Mouse (Mus musculus) G1E-ER4 (cell line): ENCODE data around the gene Cdca5. TPM values are rescaled to one million over a fixed set of nuclear protein-coding genes. Genes with fewer than 3 reads are reported as not detected.

Experiments used
- GATA1 ChIP-seq: IDR thresholded peaks from one replicate; pipeline ENCODE4 v1.8.0; 2012; ENCODE audit warnings: low read length, inconsistent platforms
- polyA plus RNA-seq: library from polyadenylated mRNA; stranded (reverse); fragments of >175 nt; gene quantifications from 2 replicates; pipeline ENCODE4 v1.2.3, GENCODE M21; 2012

Cdca5 gene
- polyA plus RNA-seq, 1 experiment: 17.8 TPM

- no peak for TF ChIP-seq GATA1
These were observed 27.3 kb upstream of the Cdca5 start, which contains the start of the genes Mrpl49 and Fau for GRCm38 (mm10) chr19:6057313-6058096. Gene Mrpl49, minus strand, starts transcription at chr19:6057785. Gene Fau, plus strand, starts transcription at chr19:6057844.

GRCm38 (mm10) chr19:6058513-6058912 is 26.3 kb upstream of the Cdca5 start:
- TF ChIP-seq GATA1: no peak

GRCm38 (mm10) chr19:6058966-6059365 is 25.8 kb upstream of the Cdca5 start:
- no peak for TF ChIP-seq GATA1

GRCm38 (mm10) chr19:6061021-6061533 is 23.7 kb upstream of the Cdca5 start, which contains the start of gene Znhit2:
Gene Znhit2, plus strand, starts transcription at chr19:6061192.
- TF ChIP-seq GATA1: no peak

GRCm38 (mm10) chr19:6061641-6062302 is 23.0 kb upstream of the Cdca5 start:
- TF ChIP-seq GATA1: no peak

- no peak for TF ChIP-seq GATA1
These were observed 22.4 kb upstream of the Cdca5 start for GRCm38 (mm10) chr19:6062418-6062817.

GRCm38 (mm10) chr19:6063081-6063480 is 21.7 kb upstream of the Cdca5 start:
- no peak for TF ChIP-seq GATA1

- TF ChIP-seq GATA1: no peak
These were observed 18.2 kb upstream of the Cdca5 start for GRCm38 (mm10) chr19:6066571-6066970.

GRCm38 (mm10) chr19:6067011-6067723 is 17.6 kb upstream of the Cdca5 start:
- no peak for TF ChIP-seq GATA1

GRCm38 (mm10) chr19:6067724-6068415 is 16.9 kb upstream of the Cdca5 start, which contains the start of gene Tm7sf2:
Gene Tm7sf2, minus strand, starts transcription at chr19:6068373.
- no peak for TF ChIP-seq GATA1

GRCm38 (mm10) chr19:6068951-6069350 is 15.8 kb upstream of the Cdca5 start:
- TF ChIP-seq GATA1: no peak

- TF ChIP-seq GATA1: no peak
These were observed 14.9 kb upstream of the Cdca5 start for GRCm38 (mm10) chr19:6069851-6070250.

GRCm38 (mm10) chr19:6070571-6071250 is 14.1 kb upstream of the Cdca5 start:
- no peak for TF ChIP-seq GATA1

GRCm38 (mm10) chr19:6071261-6071660 is 13.5 kb upstream of the Cdca5 start:
- TF ChIP-seq GATA1: no peak

- no peak for TF ChIP-seq GATA1
These were observed 10.9 kb upstream of the Cdca5 start for GRCm38 (mm10) chr19:6073889-6074288.
